Mouse (Mus musculus) CH12.LX (cell line): ENCODE measurements around the gene Ror2. TPM values are rescaled to one million over a fixed set of nuclear protein-coding genes. Genes with fewer than 3 reads are reported as not detected.
A peak's percentile ranks its signal among the peaks of the same experiment; 100 is the strongest.

Experiments
- DNase-seq: peaks from one replicate; pipeline ENCODE4 v3.0.0-alpha.2; 2013; ENCODE audit errors: extremely low read depth
- H3K27ac ChIP-seq: 2 replicates; pipeline ENCODE4 v1.5.1; 2012; ENCODE audit warnings: low read depth, mild to moderate bottlenecking, control low read depth, moderate library complexity; ENCODE audit not compliant: insufficient read depth
- H3K27me3 ChIP-seq: replicated peaks from 2 replicates; pipeline ENCODE3; 2012; ENCODE audit warnings: inconsistent platforms
- H3K36me3 ChIP-seq, 2 experiments: replicated peaks in 1 of 2; 2 replicates each; pipeline versions ENCODE3 to v1.6.1; 2012; ENCODE audit warnings: inconsistent platforms in 1 of 2, low read length in 1 of 2, mild to moderate bottlenecking in 1 of 2, mixed read lengths in 1 of 2, moderate library complexity in 1 of 2; ENCODE audit not compliant: control insufficient read depth in 1 of 2, insufficient read depth in 1 of 2
- H3K4me1 ChIP-seq, 2 experiments: 2 replicates each; pipeline ENCODE4 v1.6.1; 2012; ENCODE audit warnings: inconsistent platforms in 1 of 2, moderate library complexity in 1 of 2; ENCODE audit not compliant: insufficient read depth in 2 of 2, control insufficient read depth in 1 of 2
- H3K4me2 ChIP-seq: 2 replicates; pipeline ENCODE4 v1.6.1; 2012; ENCODE audit warnings: low read depth, mild to moderate bottlenecking, control low read depth; ENCODE audit not compliant: poor library complexity, insufficient read depth, severe bottlenecking
- H3K4me3 ChIP-seq, 3 experiments: fragments of 150-350 bp in 1 of 3; sonication (generic) in 1 of 3; replicated peaks in 1 of 3; 2 replicates each; pipeline versions ENCODE3 to v1.5.1; 2011 to 2012; ENCODE audit warnings: low read depth in 2 of 3, low read length in 2 of 3, mild to moderate bottlenecking in 2 of 3, moderate library complexity in 2 of 3, control low read depth in 1 of 3, improper control_type of control experiment in 1 of 3, inconsistent platforms in 1 of 3, mixed read lengths in 1 of 3; ENCODE audit not compliant: poor library complexity in 1 of 3
- H3K79me2 ChIP-seq: replicated peaks from 2 replicates; pipeline ENCODE4 v1.6.1; 2012; ENCODE audit warnings: mild to moderate bottlenecking, moderate library complexity; ENCODE audit not compliant: control insufficient read depth, poor library complexity, insufficient read depth, severe bottlenecking; ENCODE audit errors: extremely low read depth
- H3K9ac ChIP-seq: 2 replicates; pipeline ENCODE4 v1.6.1; 2012; ENCODE audit warnings: low read depth, mild to moderate bottlenecking, control low read depth, moderate library complexity; ENCODE audit not compliant: insufficient read depth
- H3K9me3 ChIP-seq: replicated peaks from 2 replicates; pipeline ENCODE3; 2012; ENCODE audit warnings: low read length, inconsistent platforms, mixed read lengths
- E2F4 ChIP-seq: IDR thresholded peaks from 2 replicates; pipeline ENCODE4 v1.6.1; 2011; ENCODE audit warnings: low read depth, low read length, improper control_type of control experiment; ENCODE audit not compliant: insufficient replicate concordance
- ELF1 ChIP-seq: IDR thresholded peaks from 2 replicates; pipeline ENCODE4 v1.6.1; 2014; ENCODE audit warnings: low read depth, mild to moderate bottlenecking, inconsistent platforms, low read length, improper control_type of control experiment
- HCFC1 ChIP-seq: IDR thresholded peaks from 2 replicates; pipeline ENCODE4 v1.6.1; 2012; ENCODE audit warnings: low read depth, mild to moderate bottlenecking, inconsistent platforms, low read length, improper control_type of control experiment
- JUND ChIP-seq: conservative IDR thresholded peaks from 2 replicates; pipeline ENCODE4 v1.6.1; 2011; ENCODE audit warnings: low read depth, low read length, improper control_type of control experiment
- MAFK ChIP-seq: IDR thresholded peaks from 2 replicates; pipeline ENCODE4 v1.6.1; 2011; ENCODE audit warnings: low read length, improper control_type of control experiment; ENCODE audit not compliant: insufficient replicate concordance
- MXI1 ChIP-seq: IDR thresholded peaks from 2 replicates; pipeline ENCODE4 v1.6.1; 2011; ENCODE audit warnings: mild to moderate bottlenecking, low read depth, low read length, improper control_type of control experiment
- NELFE ChIP-seq: IDR thresholded peaks from 2 replicates; pipeline ENCODE4 v1.6.1; 2011; ENCODE audit warnings: low read depth, low read length, improper control_type of control experiment
- POLR2A ChIP-seq: IDR thresholded peaks from 2 replicates; pipeline ENCODE4 v1.6.1; 2011; ENCODE audit warnings: low read depth, mild to moderate bottlenecking, improper control_type of control experiment, low read length
- UBTF ChIP-seq: IDR thresholded peaks from 2 replicates; pipeline ENCODE4 v1.6.1; 2012; ENCODE audit warnings: low read depth, mild to moderate bottlenecking, inconsistent platforms, low read length, improper control_type of control experiment, moderate library complexity
- USF1 ChIP-seq: IDR thresholded peaks from 2 replicates; pipeline ENCODE4 v1.6.1; 2014; ENCODE audit warnings: low read depth, mild to moderate bottlenecking, inconsistent platforms, low read length, improper control_type of control experiment
- USF2 ChIP-seq: conservative IDR thresholded peaks from 2 replicates; pipeline ENCODE4 v1.6.1; 2011; ENCODE audit warnings: low read depth, low read length, improper control_type of control experiment
- ZC3H11A ChIP-seq: IDR thresholded peaks from 2 replicates; pipeline ENCODE4 v1.6.1; 2012; ENCODE audit warnings: low read depth, mild to moderate bottlenecking, inconsistent platforms, low read length, improper control_type of control experiment
- ZKSCAN1 ChIP-seq: IDR thresholded peaks from 2 replicates; pipeline ENCODE4 v1.6.1; 2012; ENCODE audit warnings: low read depth, inconsistent platforms, low read length, improper control_type of control experiment, borderline replicate concordance
- ZMIZ1 ChIP-seq: IDR thresholded peaks from 2 replicates; pipeline ENCODE4 v1.6.1; 2012; ENCODE audit warnings: low read depth, mild to moderate bottlenecking, inconsistent platforms, low read length, improper control_type of control experiment
- dilution Hi-C: fragments of 300-500 bp; cut with MboI; formaldehyde crosslinking; loops from 2 replicates; pipeline ENCODE4 v1.14.3; 2020; ENCODE audit warnings: low sequenced_read_pairs; ENCODE audit not compliant: extremely low pct_unique_long_range_greater_than_20kb, extremely low pct_ligation_motif_present
- in situ Hi-C: fragments of 300-500 bp; cut with MboI; formaldehyde crosslinking; loops from 3 replicates; pipeline ENCODE4 v1.14.3; 2019; ENCODE audit warnings: low sequenced_read_pairs, low pct_ligation_motif_present, low pct_unique_long_range_greater_than_20kb, mixed read lengths
- polyA plus RNA-seq: library from polyadenylated mRNA; unstranded; fragments of >175 nt; gene quantifications from 2 replicates; pipeline ENCODE4 v1.2.1, GENCODE M21; 2012; ENCODE audit warnings: low read depth; ENCODE audit not compliant: insufficient read length
- total RNA-seq, 2 experiments: library from RNA; depleted of rRNA; stranded (reverse); fragments of 300-350 nt in 1 of 2; fragments of >200 nt in 1 of 2; gene quantifications; 2 replicates each; pipeline ENCODE4 v1.2.3; 2012 to 2014

Gene Ror2
- total and polyA plus RNA-seq, 3 experiments, result 0.13 to 0.63 (median 0.16) TPM

GRCm38 (mm10) chr13:53199262-53199661, 86.7 kb downstream of the Ror2 start:
- no peaks in the 10 kb centered on the region for H3K9me3 ChIP-seq
- no peak for DNase-seq
- no peak overlapping the region for H3K4me3 ChIP-seq
- TF ChIP-seq ZKSCAN1 (no peak), MXI1 (no peak), ZC3H11A (no peak), USF1 (no peak), JUND (no peak), NELFE (no peak), ZMIZ1 (no peak)
- peaks cover 9 to 40% of the 10 kb centered on the region in 2 experiments for H3K4me1 ChIP-seq
- no peaks in the 10 kb centered on the region for H3K79me2 ChIP-seq
- H3K4me2 ChIP-seq, result no peak overlapping the region
- H3K27me3 ChIP-seq, result peaks cover 2% of the 10 kb centered on the region
- no peaks in the 10 kb centered on the region for H3K36me3 ChIP-seq
- H3K27ac ChIP-seq, result no peak overlapping the region
- dilution Hi-C loops (no loop called here), in situ Hi-C loops (loop anchor here (5.0 kb wide), 1 partner anchor 57 kb away; no protein-coding TSS in a partner anchor)
- H3K9ac ChIP-seq, result no peak overlapping the region

GRCm38 (mm10) chr13:53196690-53197089, 89.2 kb downstream of the Ror2 start:
- Histone ChIP-seq H3K36me3 (no peaks in the 10 kb centered on the region), H3K9ac (no peak overlapping the region), H3K4me1 (peaks cover 9 to 40% of the 10 kb centered on the region in 2 experiments), H3K4me2 (peak overlapping the region; percentile 44; the same call in 1 of the 2 replicates), H3K9me3 (no peaks in the 10 kb centered on the region), H3K4me3 (no peak overlapping the region), H3K79me2 (no peaks in the 10 kb centered on the region), H3K27me3 (no peaks in the 10 kb centered on the region), H3K27ac (no peak overlapping the region)
- in situ Hi-C loops (loop anchor here (5.0 kb wide), 1 partner anchor 54 kb away; no protein-coding TSS in a partner anchor), dilution Hi-C loops (no loop called here)
- DNase-seq, result peak; percentile 31
- TF ChIP-seq UBTF, result no peak
- TF ChIP-seq ZMIZ1, result no peak
- no peak for TF ChIP-seq E2F4
- TF ChIP-seq POLR2A, result no peak
- no peak for TF ChIP-seq HCFC1
- TF ChIP-seq USF2, result no peak
- TF ChIP-seq ELF1, result no peak
- no peak for TF ChIP-seq MAFK
